Mouse (Mus musculus) bone marrow macrophage, adult 2 months (primary cell): ENCODE results near the gene Aldh1a2.

Experiments
- CTCF ChIP-seq: IDR thresholded peaks from 2 replicates; pipeline ENCODE4 v1.5.1; 2012; ENCODE audit warnings: low read depth, mild to moderate bottlenecking, low read length, moderate library complexity
- POLR2A ChIP-seq: IDR thresholded peaks from 2 replicates; pipeline ENCODE4 v1.6.1; 2012; ENCODE audit warnings: mild to moderate bottlenecking, low read depth, low read length, borderline replicate concordance

DNA sequence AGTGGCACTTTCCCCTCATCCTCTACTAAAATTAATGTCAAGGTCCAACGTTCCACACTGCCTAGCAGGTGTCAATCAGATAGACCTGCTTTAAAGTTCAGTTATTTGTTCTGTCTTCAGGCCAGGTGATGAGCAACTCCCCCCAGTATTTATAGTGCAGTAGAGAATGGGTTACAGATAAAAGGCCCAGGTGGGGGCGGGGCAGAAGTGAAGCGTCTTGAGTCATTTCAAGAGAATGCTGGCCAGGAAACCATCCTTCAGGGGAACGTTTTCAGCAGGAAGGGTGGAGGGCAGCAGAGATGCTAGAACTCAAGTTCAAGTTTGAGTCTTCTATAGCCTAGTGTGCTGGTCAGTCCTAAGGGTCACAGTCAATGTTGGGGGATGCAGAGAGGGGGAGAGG lies 121.1 kb downstream of the Aldh1a2 start:
- TF ChIP-seq CTCF (no peak), POLR2A (no peak)
